Mouse (Mus musculus): ENCODE data around the gene Ankrd33b. TPM values are rescaled to one million over a fixed set of nuclear protein-coding genes. Genes with fewer than 3 reads are reported as not detected.

Ankrd33b gene
- total RNA-seq, 4 experiments from 2014 or later = 1.1 to 3.8 (median 2.7) TPM

Other genes starting within 250 kb of the Ankrd33b start
- gene Dap, start 143.4 kb downstream of the Ankrd33b start, total RNA-seq (2022) = 100 to 1,000 TPM in 2 of 4 experiments, 10 to 100 TPM in 2; 92.0 to 108 (median 97.8) TPM
- 1 to 10 TPM; 2.1 to 3.3 (median 2.4) TPM for gene Ropn1l, start 86.0 kb upstream of the Ankrd33b start, total RNA-seq (2022)
- 100 to 1,000 TPM; 143 to 180 (median 160) TPM for gene March6, start 163.3 kb upstream of the Ankrd33b start, total RNA-seq (2022)
- 100 to 1,000 TPM; 160 to 274 (median 195) TPM for gene Cmbl, start 197.7 kb upstream of the Ankrd33b start, total RNA-seq (2022)
- 100 to 1,000 TPM; 232 to 302 (median 271) TPM for gene Cct5, start 234.1 kb upstream of the Ankrd33b start, total RNA-seq (2022)
- 10 to 100 TPM; 25.9 to 29.7 (median 27.9) TPM for gene Fam173b, start 234.1 kb upstream of the Ankrd33b start, total RNA-seq (2022)

Measured in adrenal gland, adult 8-10 months (tissue).